Mouse (Mus musculus) granulocyte monocyte progenitor cell, adult 5-6 weeks (primary cell): Measurements from ENCODE around the gene Atxn7l3b. TPM values are rescaled to one million over a fixed set of nuclear protein-coding genes. Genes with fewer than 3 reads are reported as not detected.

Source experiments
- ATAC-seq: replicated peaks from 2 replicates; pipeline ENCODE4 v1.8.0; 2016; ENCODE audit warnings: mild to moderate bottlenecking, moderate TSS enrichment, inconsistent platforms; ENCODE audit not compliant: poor library complexity, severe bottlenecking
- total RNA-seq, 2 experiments: library from RNA; stranded (forward) in 1 of 2; stranded (reverse) in 1 of 2; fragments of 200-712, 200-1000 nt in 1 of 2; fragments of >200 nt in 1 of 2; fragmentation: Nextera tagmentation in 1 of 2; gene quantifications; 2 replicates each; pipeline ENCODE4 v1.2.3; 2014 to 2017

Gene Atxn7l3b
- total RNA-seq, 2 experiments from 2014 or later: 53.3 to 64.7 TPM

DNA sequence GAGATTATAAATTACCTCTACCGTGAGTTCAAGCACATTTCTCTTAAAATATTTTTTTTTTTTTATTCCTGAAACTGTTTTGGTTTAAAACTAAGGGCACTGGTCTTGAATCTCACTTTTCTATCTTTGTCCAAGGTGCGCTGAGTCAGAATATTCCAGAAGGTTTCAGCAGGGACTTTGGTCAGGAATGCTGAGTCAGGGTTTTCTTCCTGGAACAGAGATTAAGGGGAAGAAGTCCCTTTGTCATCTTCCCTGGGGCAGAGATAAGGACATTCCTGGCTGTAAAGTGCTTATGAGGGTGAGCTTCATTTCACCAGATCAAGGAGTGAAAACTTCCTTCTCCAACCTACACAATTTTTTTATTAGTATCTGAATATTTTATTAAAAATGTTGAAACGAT, 46.7 kb downstream of the Atxn7l3b start:
- no peak for ATAC-seq

- ATAC-seq: no peak
Observed at GRCm38 (mm10) chr10:112876655-112877393, 52.0 kb downstream of the Atxn7l3b start.
